Mouse (Mus musculus): Measurements from ENCODE around the gene Derl2. TPM values are rescaled to one million over a fixed set of nuclear protein-coding genes. Genes with fewer than 3 reads are reported as not detected.

The Derl2 gene
- polyA plus RNA-seq, 1 experiment from 2014 or later = 33.0 TPM

DNA sequence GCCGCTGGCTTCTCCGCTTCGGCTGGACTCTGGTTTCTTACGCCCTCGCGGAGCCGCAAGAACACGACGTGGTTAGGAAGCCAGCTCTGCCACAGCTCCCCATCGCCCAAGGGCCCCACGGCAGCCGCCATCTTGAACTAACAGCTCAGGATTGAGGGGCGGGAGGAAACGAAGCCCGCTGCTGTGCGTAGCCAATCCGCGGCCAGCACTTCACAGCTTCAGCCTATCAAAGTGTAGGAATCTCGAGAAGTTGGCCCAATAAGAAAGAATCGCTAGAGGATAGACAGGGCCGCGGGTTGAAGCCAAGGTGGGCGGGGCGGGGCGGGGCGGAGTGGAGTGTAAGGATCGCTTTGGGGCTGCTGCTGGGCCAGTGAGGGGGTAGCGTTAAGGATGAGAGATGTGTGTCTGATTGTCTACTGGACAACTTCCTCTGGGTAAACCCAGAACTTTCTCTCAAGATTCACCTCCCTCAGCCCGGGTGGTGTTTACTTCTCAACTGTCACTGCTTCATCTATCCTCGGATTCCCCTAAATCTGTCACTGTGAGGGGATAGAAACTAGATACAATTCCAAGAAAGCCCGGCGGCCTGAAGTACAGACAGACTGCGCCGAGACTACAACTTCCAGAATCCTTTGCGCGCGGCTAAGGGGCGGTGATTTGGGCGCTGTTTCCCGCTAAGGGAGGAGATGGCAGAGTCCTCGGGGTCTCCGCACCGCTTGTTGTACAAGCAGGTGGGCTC lies 49.7 kb downstream of the Derl2 start, which contains the start of the genes Nup88 and Rpain:
Gene Nup88, minus strand, starts transcription at position 153 of the 739 bp plus-strand sequence.
Gene Rpain, plus strand, starts transcription at position 393 of the 739 bp plus-strand sequence.
- Histone ChIP-seq H3K27ac (replicated peaks in 1 of 2; ENCODE audit: control insufficient read depth in 1 of 2, insufficient read depth in 1 of 2, low read depth in 2 of 2, low read length in 2 of 2) (peak within 1 kb of the TSS; percentile 83 to 92), H3K4me2 (ENCODE audit: low read length) (peak within 1 kb of the TSS; percentile 90), H3K9ac (ENCODE audit: low read length) (peak within 1 kb of the TSS; percentile 97), H3K4me3 (ENCODE audit: control insufficient read depth in 1 of 2, insufficient read depth in 1 of 2, low read depth in 1 of 2, low read length in 2 of 2) (peak within 1 kb of the TSS; percentile 78 to 88), H3K4me1 (ENCODE audit: control insufficient read depth in 2 of 2, insufficient read depth in 2 of 2, low read length in 2 of 2) (peaks cover 7 to 18% of the 10 kb centered on the region in 2 experiments), H3K9me3 (ENCODE audit: control insufficient read depth, low read length) (no peaks in the 10 kb centered on the region), H3K27me3 (ENCODE audit: control insufficient read depth, insufficient read depth, low read length) (no peaks in the 10 kb centered on the region), H3K36me3 (ENCODE audit: control insufficient read depth, insufficient read depth, low read length) (peaks cover 53% of the 10 kb centered on the region)
- WGBS = under 1% methylated on average over 42 of the region's 43 CpGs
- peak; percentile 95 for ATAC-seq (ENCODE audit: insufficient number of reproducible peaks, insufficient read depth, low FRiP score, low read depth)

GRCm38 (mm10) chr11:70969271-70969794 lies 50.3 kb downstream of the Derl2 start:
- peak overlapping the region; percentile 97 for H3K9ac ChIP-seq (ENCODE audit: low read length)
- no peak; the same call in 1 of the 2 replicates for ATAC-seq (ENCODE audit: insufficient number of reproducible peaks, insufficient read depth, low FRiP score, low read depth)
- WGBS = under 1% methylated on average over 25 of the region's 25 CpGs

DNA sequence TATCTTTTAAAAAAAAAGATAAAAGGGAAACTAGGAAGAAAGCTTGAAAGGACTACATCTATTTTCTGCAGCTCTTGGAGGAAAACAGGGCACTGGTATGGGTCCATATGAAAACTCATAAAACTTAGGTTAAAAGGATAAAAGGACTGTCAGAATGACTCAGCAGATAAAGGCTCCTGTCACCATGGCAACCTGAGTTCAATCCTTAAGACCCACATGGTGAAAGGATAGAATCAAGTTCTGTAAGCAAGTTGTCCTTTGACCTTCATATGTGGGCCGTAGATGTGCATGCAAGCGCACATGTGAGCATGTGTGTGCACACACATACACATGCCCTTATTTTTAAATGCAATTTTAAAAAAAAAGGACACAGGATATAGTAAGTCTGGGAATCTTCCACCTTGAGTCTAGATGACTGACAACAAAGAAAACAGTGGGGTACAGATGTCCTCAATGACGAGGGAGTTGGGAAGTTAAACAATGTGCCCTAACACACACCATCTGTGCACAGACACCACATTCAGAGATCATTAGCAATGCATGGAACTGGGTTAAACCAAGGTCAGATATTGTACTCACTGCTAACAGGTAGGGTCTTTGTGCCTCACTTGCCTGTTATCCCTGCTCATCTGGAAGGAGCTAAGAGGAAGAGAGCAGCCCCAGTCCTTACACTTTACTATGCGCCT lies 55.3 kb downstream of the Derl2 start:
- H3K4me3 ChIP-seq (ENCODE audit: control insufficient read depth in 1 of 2, insufficient read depth in 1 of 2, low read depth in 1 of 2, low read length in 2 of 2) = no peak overlapping the region
- WGBS = 86% methylated on average over 4 of the region's 4 CpGs
- peaks cover 85% of the 10 kb centered on the region for H3K36me3 ChIP-seq (ENCODE audit: control insufficient read depth, insufficient read depth, low read length)
- no peak overlapping the region for H3K4me2 ChIP-seq (ENCODE audit: low read length)
- peaks cover 4 to 12% of the 10 kb centered on the region in 2 experiments; a peak in 3 of 4 replicates for H3K4me1 ChIP-seq (ENCODE audit: control insufficient read depth in 2 of 2, insufficient read depth in 2 of 2, low read length in 2 of 2)
- H3K9me3 ChIP-seq (ENCODE audit: control insufficient read depth, low read length) = no peaks in the 10 kb centered on the region
- H3K27me3 ChIP-seq (ENCODE audit: control insufficient read depth, insufficient read depth, low read length) = no peaks in the 10 kb centered on the region
- H3K9ac ChIP-seq (ENCODE audit: low read length) = no peak overlapping the region
- ATAC-seq (ENCODE audit: insufficient number of reproducible peaks, insufficient read depth, low FRiP score, low read depth) = no peak
- H3K27ac ChIP-seq (replicated peaks in 1 of 2; ENCODE audit: control insufficient read depth in 1 of 2, insufficient read depth in 1 of 2, low read depth in 2 of 2, low read length in 2 of 2) = no peak overlapping the region

More at GRCm38 (mm10) chr11:70969271-70969794, 50.3 kb downstream of the Derl2 start:
- H3K36me3 ChIP-seq (ENCODE audit: control insufficient read depth, insufficient read depth, low read length) = peaks cover 54% of the 10 kb centered on the region
- peak overlapping the region; percentile 83 for H3K4me2 ChIP-seq (ENCODE audit: low read length)
- peak overlapping the region; percentile 83 to 92 for H3K27ac ChIP-seq (replicated peaks in 1 of 2; ENCODE audit: control insufficient read depth in 1 of 2, insufficient read depth in 1 of 2, low read depth in 2 of 2, low read length in 2 of 2)
- H3K4me1 ChIP-seq (ENCODE audit: control insufficient read depth in 2 of 2, insufficient read depth in 2 of 2, low read length in 2 of 2) = peaks cover 7 to 18% of the 10 kb centered on the region in 2 experiments
- no peaks in the 10 kb centered on the region for H3K9me3 ChIP-seq (ENCODE audit: control insufficient read depth, low read length)
- no peaks in the 10 kb centered on the region for H3K27me3 ChIP-seq (ENCODE audit: control insufficient read depth, insufficient read depth, low read length)
- peak overlapping the region; percentile 78 to 88 for H3K4me3 ChIP-seq (ENCODE audit: control insufficient read depth in 1 of 2, insufficient read depth in 1 of 2, low read depth in 1 of 2, low read length in 2 of 2)

GRCm38 (mm10) chr11:70960786-70961554 lies 58.7 kb downstream of the Derl2 start:
- Histone ChIP-seq H3K27ac (replicated peaks in 1 of 2; ENCODE audit: control insufficient read depth in 1 of 2, insufficient read depth in 1 of 2, low read depth in 2 of 2, low read length in 2 of 2) (no peak overlapping the region), H3K27me3 (ENCODE audit: control insufficient read depth, insufficient read depth, low read length) (no peaks in the 10 kb centered on the region), H3K9me3 (ENCODE audit: control insufficient read depth, low read length) (no peaks in the 10 kb centered on the region), H3K9ac (ENCODE audit: low read length) (no peak overlapping the region), H3K4me1 (ENCODE audit: control insufficient read depth in 2 of 2, insufficient read depth in 2 of 2, low read length in 2 of 2) (no peaks in the 10 kb centered on the region), H3K4me2 (ENCODE audit: low read length) (no peak overlapping the region), H3K36me3 (ENCODE audit: control insufficient read depth, insufficient read depth, low read length) (peaks cover 98% of the 10 kb centered on the region), H3K4me3 (ENCODE audit: control insufficient read depth in 1 of 2, insufficient read depth in 1 of 2, low read depth in 1 of 2, low read length in 2 of 2) (no peak overlapping the region)
- 84% methylated on average over 5 of the region's 5 CpGs for WGBS
- no peak for ATAC-seq (ENCODE audit: insufficient number of reproducible peaks, insufficient read depth, low FRiP score, low read depth)

Other genes with a start within 250 kb of the Derl2 start
- 0.50 and 0.62 TPM in 2 replicates for gene Scimp, start 207.3 kb downstream of the Derl2 start, polyA plus RNA-seq (2014; fragmentation: Nextera tagmentation; extraction: Ambion mirVana)
- gene Rabep1, start 175.1 kb downstream of the Derl2 start, polyA plus RNA-seq (2014; fragmentation: Nextera tagmentation; extraction: Ambion mirVana) = 27.6 and 27.7 TPM in 2 replicates
- 112 and 121 TPM in 2 replicates for gene Nup88, start 49.9 kb downstream of the Derl2 start, polyA plus RNA-seq (2014; fragmentation: Nextera tagmentation; extraction: Ambion mirVana)
- 53.6 and 63.1 TPM in 2 replicates for gene Rpain, start 49.6 kb downstream of the Derl2 start, polyA plus RNA-seq (2014; fragmentation: Nextera tagmentation; extraction: Ambion mirVana)
- gene C1qbp, start 36.8 kb downstream of the Derl2 start, polyA plus RNA-seq (2014; fragmentation: Nextera tagmentation; extraction: Ambion mirVana) = 244 and 246 TPM in 2 replicates
- 13.3 and 13.6 TPM in 2 replicates for gene Dhx33, start 15.4 kb downstream of the Derl2 start, polyA plus RNA-seq (2014; fragmentation: Nextera tagmentation; extraction: Ambion mirVana)
- gene Mis12, start 230 bp downstream of the Derl2 start, polyA plus RNA-seq (2014; fragmentation: Nextera tagmentation; extraction: Ambion mirVana) = 17.2 and 18.2 TPM in 2 replicates
- 6.6 and 16.4 TPM in 2 replicates for gene 6330403K07Rik, start 13.7 kb upstream of the Derl2 start, polyA plus RNA-seq (2014; fragmentation: Nextera tagmentation; extraction: Ambion mirVana)
- 0.08 TPM in 1 of 2 replicates, not detected in the other for gene Nlrp1a, start 124.9 kb upstream of the Derl2 start, polyA plus RNA-seq (2014; fragmentation: Nextera tagmentation; extraction: Ambion mirVana)
- gene Nlrp1b, start 210.9 kb upstream of the Derl2 start, polyA plus RNA-seq (2014; fragmentation: Nextera tagmentation; extraction: Ambion mirVana) = 0.04 TPM in 1 of 2 replicates, not detected in the other

All from heart, embryonic 14.5 days (tissue).